Mouse (Mus musculus) midbrain, embryonic 13.5 days (tissue): ENCODE results near the gene Kras. TPM values are rescaled to one million over a fixed set of nuclear protein-coding genes. Genes with fewer than 3 reads are reported as not detected.

Source experiments
- ATAC-seq: fragments of 200-750 bp; cut with Nextera tagmentation; 2 replicates; pipeline ENCODE4 v1.8.0; 2017; ENCODE audit warnings: mild to moderate bottlenecking, moderate TSS enrichment, moderate library complexity
- H3K27ac ChIP-seq: fragments of 300-500 bp; sonication (generic); 2 replicates; pipeline ENCODE4 v1.5.1; 2015; ENCODE audit warnings: inconsistent platforms, mild to moderate bottlenecking, moderate library complexity
- H3K27me3 ChIP-seq: fragments of 300-500 bp; sonication (generic); 2 replicates; pipeline ENCODE4 v1.6.1; 2015; ENCODE audit warnings: mild to moderate bottlenecking, inconsistent platforms
- H3K36me3 ChIP-seq: fragments of 300-500 bp; sonication (generic); 2 replicates; pipeline ENCODE4 v1.6.1; 2015; ENCODE audit warnings: mild to moderate bottlenecking, inconsistent platforms
- H3K4me1 ChIP-seq: fragments of 300-500 bp; sonication (generic); replicated peaks from 2 replicates; pipeline ENCODE4 v1.6.1; 2015; ENCODE audit warnings: inconsistent platforms
- H3K4me2 ChIP-seq: fragments of 300-500 bp; sonication (generic); replicated peaks from 2 replicates; pipeline ENCODE4 v1.6.1; 2015; ENCODE audit warnings: moderate library complexity, mild to moderate bottlenecking, inconsistent platforms
- H3K4me3 ChIP-seq: fragments of 300-500 bp; sonication (generic); replicated peaks from 2 replicates; pipeline ENCODE4 v1.5.1; 2015; ENCODE audit warnings: mild to moderate bottlenecking, inconsistent platforms
- H3K9ac ChIP-seq: fragments of 300-500 bp; sonication (generic); replicated peaks from 2 replicates; pipeline ENCODE4 v1.6.1; 2015; ENCODE audit warnings: mild to moderate bottlenecking, inconsistent platforms
- H3K9me3 ChIP-seq: fragments of 300-500 bp; sonication (generic); 2 replicates; pipeline ENCODE4 v1.6.1; 2016; ENCODE audit warnings: mild to moderate bottlenecking, inconsistent platforms
- WGBS: fragments of 180-500 bp; shearing (Covaris S2); methylation state at CpG from one replicate; pipeline ENCODE4 v1.1.7; 2015; 5-methylcytosine and 5-hydroxymethylcytosine counted together
- polyA plus RNA-seq: library from polyadenylated mRNA; unstranded; fragments of >200 nt; fragmentation: Nextera tagmentation; extraction: Ambion mirVana; gene quantifications from 2 replicates; pipeline ENCODE4 v1.2.1, GENCODE M21; 2015

The Kras gene
- polyA plus RNA-seq, 1 experiment from 2014 or later = 92.3 TPM

GRCm38 (mm10) chr6:145242521-145242920 is 7.5 kb downstream of the Kras start:
- Histone ChIP-seq H3K27me3 (no peaks in the 10 kb centered on the region), H3K9ac (no peak overlapping the region), H3K4me3 (no peak overlapping the region), H3K27ac (no peak overlapping the region), H3K9me3 (no peaks in the 10 kb centered on the region), H3K4me2 (no peak overlapping the region), H3K36me3 (peaks cover 21% of the 10 kb centered on the region), H3K4me1 (peaks cover 6% of the 10 kb centered on the region)
- 40% methylated on average over 1 of the region's 1 CpGs for WGBS
- ATAC-seq = no peak

GRCm38 (mm10) chr6:145240285-145240684 is 9.8 kb downstream of the Kras start:
- no peak for ATAC-seq
- Histone ChIP-seq H3K4me1 (no peaks in the 10 kb centered on the region), H3K9me3 (no peaks in the 10 kb centered on the region), H3K4me2 (no peak overlapping the region), H3K4me3 (no peak overlapping the region), H3K27me3 (no peaks in the 10 kb centered on the region), H3K9ac (no peak overlapping the region), H3K36me3 (peaks cover 17% of the 10 kb centered on the region), H3K27ac (no peak overlapping the region)
- WGBS = 89% methylated on average over 6 of the region's 6 CpGs

DNA sequence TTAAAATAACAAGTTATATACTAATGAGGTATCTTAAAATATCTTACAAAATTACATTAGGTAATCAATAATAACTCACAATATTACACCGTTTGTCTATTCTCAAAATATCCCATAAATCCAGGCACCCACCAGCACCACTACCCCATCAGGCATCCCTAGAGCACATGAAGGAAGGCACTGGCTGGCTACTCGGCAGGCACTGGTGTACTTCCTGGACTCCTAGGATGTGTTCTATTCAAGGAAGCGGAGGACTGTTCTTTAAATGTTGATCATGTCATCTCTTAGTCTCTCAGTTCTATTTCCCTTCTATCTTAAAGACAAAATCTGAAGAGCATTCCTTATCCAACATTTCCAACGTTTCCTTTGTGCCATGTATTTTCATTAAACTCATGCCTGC is 12.9 kb downstream of the Kras start:
- no peaks in the 10 kb centered on the region for H3K4me1 ChIP-seq
- H3K27me3 ChIP-seq = no peaks in the 10 kb centered on the region
- H3K4me3 ChIP-seq = no peak overlapping the region
- no peaks in the 10 kb centered on the region for H3K9me3 ChIP-seq
- H3K4me2 ChIP-seq = no peak overlapping the region
- ATAC-seq = no peak
- no peak overlapping the region for H3K27ac ChIP-seq
- H3K9ac ChIP-seq = no peak overlapping the region
- H3K36me3 ChIP-seq = peaks cover 13% of the 10 kb centered on the region
- WGBS = 79% methylated on average over 4 of the region's 4 CpGs

DNA sequence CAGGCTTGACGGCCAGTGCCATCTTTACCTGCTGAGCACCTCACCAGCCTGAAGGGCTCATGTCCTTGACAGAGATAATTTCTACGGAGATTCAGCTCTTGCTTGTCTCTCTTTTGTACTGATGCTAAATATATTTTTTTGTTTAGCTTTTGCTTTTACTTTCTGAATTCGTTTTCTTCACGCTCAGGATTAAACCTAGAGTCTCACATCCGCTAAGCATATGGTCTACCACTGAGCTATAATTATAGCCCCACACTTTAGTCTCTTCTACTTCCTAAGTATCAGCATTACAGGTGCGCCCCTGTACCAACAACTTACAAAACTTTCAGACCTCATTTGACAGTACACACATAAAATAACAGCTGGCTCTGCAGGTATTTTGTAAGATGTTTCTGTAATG is 14.7 kb downstream of the Kras start:
- Histone ChIP-seq H3K9ac (no peak overlapping the region), H3K27ac (no peak overlapping the region), H3K9me3 (no peaks in the 10 kb centered on the region), H3K4me3 (no peak overlapping the region), H3K36me3 (peaks cover 19% of the 10 kb centered on the region), H3K27me3 (no peaks in the 10 kb centered on the region), H3K4me1 (no peaks in the 10 kb centered on the region), H3K4me2 (no peak overlapping the region)
- ATAC-seq = no peak
- 89% methylated on average over 6 of the region's 6 CpGs for WGBS

DNA sequence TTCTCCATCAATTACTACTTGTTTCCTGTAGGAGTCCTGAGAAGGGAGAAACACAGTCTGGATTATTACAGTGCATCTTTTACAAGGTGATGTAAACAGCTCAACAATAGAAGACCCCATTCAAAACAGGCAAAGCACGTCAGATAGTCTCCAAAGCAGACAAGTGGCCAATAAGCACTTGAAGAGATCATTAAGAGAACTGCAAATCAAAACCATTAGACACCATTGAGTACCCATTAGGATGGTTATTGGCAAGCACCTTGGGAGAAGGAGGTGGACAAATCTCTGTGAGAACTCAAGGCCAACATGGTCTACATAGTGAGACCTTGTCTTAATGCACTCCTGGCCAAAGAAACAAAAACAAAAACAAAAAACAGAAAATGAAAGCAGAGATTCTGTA is 15.6 kb downstream of the Kras start:
- Histone ChIP-seq H3K4me3 (no peak overlapping the region), H3K9me3 (no peaks in the 10 kb centered on the region), H3K27ac (no peak overlapping the region), H3K4me2 (no peak overlapping the region), H3K27me3 (no peaks in the 10 kb centered on the region), H3K4me1 (no peaks in the 10 kb centered on the region), H3K36me3 (peaks cover 19% of the 10 kb centered on the region), H3K9ac (no peak overlapping the region)
- no peak for ATAC-seq
- WGBS = 83% methylated on average over 1 of the region's 1 CpGs

GRCm38 (mm10) chr6:145226296-145226695 is 23.7 kb downstream of the Kras start:
- no peaks in the 10 kb centered on the region for H3K4me1 ChIP-seq
- H3K36me3 ChIP-seq = peaks cover 10% of the 10 kb centered on the region
- 95% methylated on average over 3 of the region's 3 CpGs for WGBS
- no peak overlapping the region for H3K4me3 ChIP-seq
- no peak overlapping the region for H3K27ac ChIP-seq
- H3K9me3 ChIP-seq = no peaks in the 10 kb centered on the region
- H3K4me2 ChIP-seq = no peak overlapping the region
- no peak overlapping the region for H3K9ac ChIP-seq
- H3K27me3 ChIP-seq = no peaks in the 10 kb centered on the region
- no peak for ATAC-seq

GRCm38 (mm10) chr6:145224246-145224645 is 25.8 kb downstream of the Kras start:
- no peaks in the 10 kb centered on the region for H3K27me3 ChIP-seq

DNA sequence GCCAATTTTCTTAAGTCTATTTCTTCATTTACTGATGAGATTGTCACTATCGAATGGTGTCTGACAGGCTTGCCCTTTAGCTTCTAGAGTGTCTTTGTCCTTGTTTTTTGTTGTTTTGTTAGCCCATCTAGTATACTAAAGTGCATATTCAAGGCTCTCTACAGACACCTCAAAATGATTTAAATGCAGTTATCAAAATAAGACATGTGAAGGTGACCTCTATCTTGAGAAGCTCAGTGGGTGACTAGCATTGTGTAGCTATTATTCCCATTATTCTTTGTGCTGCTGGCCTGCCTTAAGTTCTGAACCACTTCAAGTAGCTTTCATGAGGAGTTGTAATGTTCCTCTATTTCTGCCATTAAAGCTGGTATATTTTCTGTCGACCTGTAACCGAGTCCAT is 34.2 kb downstream of the Kras start:
- Histone ChIP-seq H3K4me2 (no peak overlapping the region), H3K36me3 (peaks cover 22% of the 10 kb centered on the region), H3K9me3 (no peaks in the 10 kb centered on the region), H3K27me3 (no peaks in the 10 kb centered on the region), H3K27ac (no peak overlapping the region), H3K4me1 (peaks cover 10% of the 10 kb centered on the region), H3K4me3 (no peak overlapping the region), H3K9ac (no peak overlapping the region)
- ATAC-seq = no peak
- WGBS = 93% methylated on average over 3 of the region's 3 CpGs

More at GRCm38 (mm10) chr6:145224246-145224645, 25.8 kb downstream of the Kras start:
- no peak overlapping the region for H3K4me2 ChIP-seq
- no peak overlapping the region for H3K27ac ChIP-seq
- no peaks in the 10 kb centered on the region for H3K9me3 ChIP-seq
- no peak overlapping the region for H3K9ac ChIP-seq
- peaks cover 11% of the 10 kb centered on the region for H3K36me3 ChIP-seq
- 95% methylated on average over 6 of the region's 6 CpGs for WGBS
- no peaks in the 10 kb centered on the region for H3K4me1 ChIP-seq
- ATAC-seq = no peak
- H3K4me3 ChIP-seq = no peak overlapping the region

DNA sequence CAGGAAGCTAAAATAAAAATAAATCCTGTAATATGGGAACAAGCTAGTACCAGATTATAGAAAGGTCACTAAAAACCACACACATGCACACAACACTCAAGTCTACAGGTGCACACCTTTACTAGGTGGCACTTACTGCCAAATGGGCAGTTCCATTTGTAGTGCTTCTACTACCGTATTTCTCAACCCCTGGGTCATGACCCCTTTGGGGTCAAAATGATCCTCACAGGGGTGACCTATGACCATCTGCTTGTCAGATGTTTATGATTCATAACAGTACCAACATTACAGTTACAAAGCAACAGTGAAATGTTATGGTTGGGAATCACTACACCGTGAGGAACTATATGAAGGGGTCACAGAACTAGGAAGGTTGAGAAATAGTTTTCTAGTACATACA is 36.1 kb downstream of the Kras start:
- ATAC-seq = no peak
- H3K9ac ChIP-seq = no peak overlapping the region
- H3K4me3 ChIP-seq = no peak overlapping the region
- H3K36me3 ChIP-seq = peaks cover 11% of the 10 kb centered on the region
- no peak overlapping the region for H3K4me2 ChIP-seq
- H3K27me3 ChIP-seq = no peaks in the 10 kb centered on the region
- peaks cover 19% of the 10 kb centered on the region for H3K4me1 ChIP-seq
- H3K9me3 ChIP-seq = no peaks in the 10 kb centered on the region
- no peak overlapping the region for H3K27ac ChIP-seq
- 93% methylated on average over 2 of the region's 2 CpGs for WGBS

DNA sequence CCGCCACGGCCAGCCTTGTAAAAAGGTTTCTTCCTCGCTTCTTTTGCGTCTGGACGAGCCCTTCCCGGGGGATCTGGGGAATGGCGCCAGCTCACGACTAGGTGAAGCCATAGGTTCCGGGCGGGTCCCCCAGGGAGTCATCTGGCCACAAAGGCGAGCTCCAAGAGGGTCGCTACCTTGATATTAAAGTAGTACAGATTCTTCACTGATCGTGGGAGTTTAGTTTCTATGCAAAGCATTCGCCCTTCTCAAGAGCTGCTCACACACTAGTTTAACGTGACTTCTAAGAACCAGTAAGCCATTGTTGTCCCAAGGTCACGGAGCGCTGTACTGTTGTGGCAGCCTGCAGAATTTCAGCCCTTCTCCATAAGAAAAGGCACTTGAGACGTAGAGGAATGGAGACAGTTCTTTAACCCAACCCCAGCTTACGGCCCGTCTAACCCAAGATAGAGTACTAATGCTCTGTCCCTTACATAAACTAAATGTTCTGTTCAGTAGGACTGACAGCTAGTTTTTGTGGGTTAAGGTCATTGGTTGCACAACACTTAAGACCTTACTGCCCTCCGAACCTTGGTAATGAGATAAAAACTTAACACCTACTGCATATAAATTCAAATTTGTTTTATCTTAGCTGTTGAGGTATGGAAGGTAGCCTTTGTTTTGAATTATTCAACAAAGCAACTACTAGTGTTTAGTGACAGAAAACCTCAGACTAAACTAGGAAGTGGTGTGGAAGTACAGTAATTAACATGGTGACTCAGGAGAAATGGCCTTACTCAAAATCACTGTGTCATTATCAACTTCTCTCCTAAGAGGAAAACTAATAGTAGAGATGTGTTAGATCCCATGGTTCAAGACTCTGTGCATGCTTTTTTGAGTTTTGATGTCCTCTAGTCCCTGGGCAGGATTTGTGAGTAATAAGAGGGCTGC is 38.4 kb downstream of the Kras start:
- H3K4me2 ChIP-seq = peak overlapping the region; percentile 74
- peaks cover 19% of the 10 kb centered on the region for H3K4me1 ChIP-seq
- peak overlapping the region; percentile 95 for H3K27ac ChIP-seq
- ATAC-seq = no peak
- H3K9ac ChIP-seq = peak overlapping the region; percentile 80
- WGBS = 4% methylated on average over 21 of the region's 21 CpGs
- H3K36me3 ChIP-seq = 0 out of 2 replicates have a peak, but pooled peaks cover 2% of the 10 kb centered on the region
- peak overlapping the region; percentile 63 for H3K4me3 ChIP-seq
- H3K27me3 ChIP-seq = no peaks in the 10 kb centered on the region
- no peaks in the 10 kb centered on the region for H3K9me3 ChIP-seq

DNA sequence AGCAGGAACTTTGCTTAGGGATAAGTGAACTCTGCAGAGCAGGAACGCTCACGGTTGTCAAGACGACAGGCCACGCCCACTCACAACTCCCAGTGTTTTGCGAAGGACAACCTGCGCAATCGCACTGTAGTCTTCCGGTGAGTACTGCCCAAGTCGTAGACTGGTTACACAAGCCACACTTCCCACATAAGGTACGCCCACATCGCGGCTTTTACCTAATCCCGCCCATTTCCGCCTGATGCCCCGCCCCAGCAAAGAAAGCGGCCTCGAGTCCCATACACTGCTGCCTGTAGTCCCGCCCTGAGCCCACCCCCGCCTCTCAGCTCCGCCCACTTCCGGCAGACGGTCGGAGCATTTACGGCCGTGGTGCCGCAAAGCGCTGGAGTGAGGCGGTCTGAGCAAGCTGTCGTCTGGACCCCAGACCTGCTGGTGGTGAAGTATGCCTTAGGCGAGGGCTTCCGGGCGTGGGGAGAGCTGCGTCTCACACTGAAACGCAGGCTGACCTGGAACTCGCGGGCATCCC is 39.2 kb downstream of the Kras start, which contains the start of the genes Casc1 and Etfrf1:
Gene Casc1 (minus strand): TSS at position 190 of the 523 bp plus-strand sequence.
Gene Etfrf1 (plus strand): TSS at position 319 of the 523 bp plus-strand sequence.
- peak within 1 kb of the TSS; percentile 63 for H3K4me3 ChIP-seq
- H3K36me3 ChIP-seq = no peaks in the 10 kb centered on the region
- peak within 1 kb of the TSS; percentile 74 for H3K4me2 ChIP-seq
- H3K9me3 ChIP-seq = no peaks in the 10 kb centered on the region
- H3K27ac ChIP-seq = peak within 1 kb of the TSS; percentile 95
- peaks cover 19% of the 10 kb centered on the region for H3K4me1 ChIP-seq
- peak within 1 kb of the TSS; percentile 80 for H3K9ac ChIP-seq
- H3K27me3 ChIP-seq = no peaks in the 10 kb centered on the region
- under 1% methylated on average over 36 of the region's 36 CpGs for WGBS
- ATAC-seq = peak; percentile 100

GRCm38 (mm10) chr6:145210056-145210680 is 39.9 kb downstream of the Kras start:
- Histone ChIP-seq H3K4me2 (peak overlapping the region; percentile 64), H3K9me3 (no peaks in the 10 kb centered on the region), H3K36me3 (no peaks in the 10 kb centered on the region), H3K4me3 (peak overlapping the region; percentile 63), H3K4me1 (peaks cover 19% of the 10 kb centered on the region), H3K27me3 (no peaks in the 10 kb centered on the region), H3K27ac (no peak overlapping the region), H3K9ac (no peak overlapping the region)
- WGBS = 34% methylated on average over 8 of the region's 8 CpGs
- no peak for ATAC-seq
